Comparison of ENCODE assay signal across 8 mouse cellular contexts in genomic region chr1:136466143-136466811, GRCm38 (mm10). TPM values are rescaled to one million over a fixed set of nuclear protein-coding genes. Genes with fewer than 3 reads are reported as not detected.
DNase-seq lines count a peak whose midpoint lies in the region; ATAC-seq and TF ChIP-seq lines count a peak whose summit lies in the region.

TSS of gene Kif14 (plus strand) at chr1:136466343.

- no peak within 1 kb of the TSS for H3K27ac ChIP-seq in forebrain, embryonic 16.5 days (ENCODE audit: low read length)
- 0 out of 2 replicates have a peak within 1 kb of the TSS, but pooled peaks have one; percentile 50 for H3K27ac ChIP-seq in lung, embryonic 15.5 days

- H3K4me2 ChIP-seq in forebrain, embryonic 16.5 days (ENCODE audit: low read length) = peak within 1 kb of the TSS; percentile 99
- H3K4me2 ChIP-seq in lung, embryonic 15.5 days = peak within 1 kb of the TSS; percentile 96

- peak within 1 kb of the TSS; percentile 81 for H3K4me3 ChIP-seq in G1E (ENCODE audit: low read depth, low read length)
- peak within 1 kb of the TSS; percentile 64 for H3K4me3 ChIP-seq in forebrain, embryonic 16.5 days (replicated peaks; ENCODE audit: low read length)
- peak within 1 kb of the TSS; percentile 75 for H3K4me3 ChIP-seq in lung, embryonic 15.5 days

- ATAC-seq in G1E (ENCODE audit: extremely low read depth, insufficient number of reproducible peaks, low FRiP score, poor library complexity, severe bottlenecking) = peak; percentile 100
- peak; percentile 100 for ATAC-seq in forebrain, embryonic 16.5 days
- ATAC-seq in lung, embryonic 15.5 days (ENCODE audit: borderline replicate concordance, extremely low read depth, low FRiP score, low TSS enrichment) = peak; percentile 99

- WGBS in forebrain, embryonic 16.5 days = under 1% methylated on average over 52 of the region's 52 CpGs
- under 1% methylated on average over 51 of the region's 52 CpGs for WGBS in lung, embryonic 15.5 days

- no peaks in the 10 kb centered on the region for H3K9me3 ChIP-seq in G1E (replicated peaks)
- no peaks in the 10 kb centered on the region for H3K9me3 ChIP-seq in forebrain, embryonic 16.5 days (ENCODE audit: control insufficient read depth, low read length)
- no peaks in the 10 kb centered on the region for H3K9me3 ChIP-seq in lung, embryonic 15.5 days

- peaks cover 6% of the 10 kb centered on the region for H3K27me3 ChIP-seq in G1E (ENCODE audit: insufficient read depth, low read length)
- no peaks in the 10 kb centered on the region for H3K27me3 ChIP-seq in forebrain, embryonic 16.5 days (replicated peaks; ENCODE audit: control insufficient read depth, insufficient read depth, low read length)
- no peaks in the 10 kb centered on the region for H3K27me3 ChIP-seq in lung, embryonic 15.5 days

- H3K36me3 ChIP-seq in G1E (replicated peaks) = peaks cover 37% of the 10 kb centered on the region
- H3K36me3 ChIP-seq in forebrain, embryonic 16.5 days (ENCODE audit: control insufficient read depth, insufficient read depth) = no peaks in the 10 kb centered on the region
- peaks cover 21% of the 10 kb centered on the region for H3K36me3 ChIP-seq in lung, embryonic 15.5 days

- peak within 1 kb of the TSS; percentile 56 for H3K9ac ChIP-seq in forebrain, embryonic 16.5 days (replicated peaks; ENCODE audit: low read depth, low read length)
- peak within 1 kb of the TSS; percentile 75 for H3K9ac ChIP-seq in lung, embryonic 15.5 days

- H3K4me1 ChIP-seq in G1E (ENCODE audit: insufficient read depth, low read depth, low read length) = peaks cover 42% of the 10 kb centered on the region
- H3K4me1 ChIP-seq in forebrain, embryonic 16.5 days (replicated peaks; ENCODE audit: control insufficient read depth, insufficient read depth, low read length) = peaks cover 15% of the 10 kb centered on the region
- H3K4me1 ChIP-seq in lung, embryonic 15.5 days = peaks cover 27% of the 10 kb centered on the region

- peak; percentile 98 for DNase-seq in G1E (ENCODE audit: low spot score)
- DNase-seq in cerebellum, adult 18-20 months = peak; percentile 82 to 90
- peak; percentile 96 for DNase-seq in heart, postnatal 4 days
- peak; percentile 86 to 89 for DNase-seq in layer of hippocampus, adult 8-10 months (ENCODE audit: low spot score in 2 of 2)
- peak; percentile 92 for DNase-seq in ovary, adult 18-20 months (ENCODE audit: low spot score)
- peak; percentile 97 for DNase-seq in thymus, postnatal 0 days (ENCODE audit: low spot score)

- no peak for TF ChIP-seq CTCF in G1E (IDR thresholded peaks at IDR 0.05; ENCODE audit: low read depth, low read length)

RNA-seq across cellular contexts. Expression of gene Kif14, which starts in this region (rescaled TPM):
- total RNA-seq in G1E (2014; fragmentation: Nextera tagmentation) (53.3 and 56.7 TPM in 2 replicates), G1E (2017) (29.5 and 33.9 TPM in 2 replicates)
- polyA plus RNA-seq in G1E (2012) = 1.4 and 1.9 TPM in 2 replicates
- 1.7 and 2.4 TPM in 2 replicates for polyA plus RNA-seq in forebrain, embryonic 16.5 days (2015; fragmentation: Nextera tagmentation; extraction: Ambion mirVana)
- 1 to 10 TPM; 7.3 to 7.8 TPM for total RNA-seq in heart, postnatal 4 days (2021)
- under 1 TPM; 0.08 to 0.27 (median 0.15) TPM for total RNA-seq in layer of hippocampus, adult 8-10 months (2022)
- 6.4 and 7.1 TPM in 2 replicates for polyA plus RNA-seq in lung, embryonic 15.5 days (2015; fragmentation: Nextera tagmentation; extraction: Ambion mirVana)
- polyA plus RNA-seq in thymus, postnatal 0 days (2015; fragmentation: Nextera tagmentation; extraction: Ambion mirVana) = 4.6 and 5.8 TPM in 2 replicates

Comparison
In these comparisons a context has a peak if more than half of its experiments do, and no peak if none do; other contexts are left out.
1. RNA of gene Kif14 (total RNA-seq): 29.5 to 56.7 TPM in G1E and 7.3 to 7.8 TPM in heart, postnatal 4 days; 0.08 to 0.27 TPM in layer of hippocampus, adult 8-10 months; every median in the first group is over 4 times any median in the second.
2. Peak in DNase-seq in layer of hippocampus, adult 8-10 months; RNA of the gene not detected or under 1 TPM.
3. Peak in every context shown above with its lines, with median percentiles within 50 percentile points of each other: ATAC-seq, DNase-seq and H3K4me3 ChIP-seq.